Mouse (Mus musculus): ENCODE data around the gene Tm7sf3. TPM values are rescaled to one million over a fixed set of nuclear protein-coding genes. Genes with fewer than 3 reads are reported as not detected.
"Not testable (repeated sequence)": the region's sequence is repeated elsewhere in the genome, so short reads cannot be mapped to it uniquely, and the experiment has no call there.

Gene Tm7sf3
- polyA plus RNA-seq, 1 experiment from 2014 or later: 31.8 TPM

- H3K27ac ChIP-seq (ENCODE audit: low read depth, low read length): peak within 1 kb of the TSS; percentile 97
- H3K9me3 ChIP-seq (ENCODE audit: control insufficient read depth, low read length): no peaks in the 10 kb centered on the region
- H3K4me1 ChIP-seq (ENCODE audit: control insufficient read depth, insufficient read depth, low read length): peaks cover 28% of the 10 kb centered on the region
- peak within 1 kb of the TSS; percentile 79 for H3K4me2 ChIP-seq (ENCODE audit: low read depth, low read length)
- ATAC-seq (ENCODE audit: low read depth): peak; percentile 97
- no peaks in the 10 kb centered on the region for H3K27me3 ChIP-seq (ENCODE audit: control insufficient read depth, insufficient read depth, low read length)
- WGBS: under 1% methylated on average over 73 of the region's 77 CpGs
- peak within 1 kb of the TSS; percentile 86 for H3K9ac ChIP-seq (replicated peaks; ENCODE audit: low read depth, low read length)
- peak within 1 kb of the TSS; percentile 85 for H3K4me3 ChIP-seq (ENCODE audit: low read depth, low read length)
- no peaks in the 10 kb centered on the region for H3K36me3 ChIP-seq (ENCODE audit: control insufficient read depth, insufficient read depth, low read length)
Observed at GRCm38 (mm10) chr6:146577310-146578109, 65.1 kb downstream of the Tm7sf3 start, which contains the start of gene Ints13. Gene Ints13 (minus strand): TSS chr6:146577835.

GRCm38 (mm10) chr6:146576903-146577302, 65.7 kb downstream of the Tm7sf3 start, which contains the start of gene Fgfr1op2:
Gene Fgfr1op2 (plus strand): TSS chr6:146577203.
- Histone ChIP-seq H3K27me3 (ENCODE audit: control insufficient read depth, insufficient read depth, low read length) (no peaks in the 10 kb centered on the region), H3K4me1 (ENCODE audit: control insufficient read depth, insufficient read depth, low read length) (peaks cover 28% of the 10 kb centered on the region), H3K9ac (replicated peaks; ENCODE audit: low read depth, low read length) (peak within 1 kb of the TSS; percentile 86), H3K36me3 (ENCODE audit: control insufficient read depth, insufficient read depth, low read length) (no peaks in the 10 kb centered on the region), H3K9me3 (ENCODE audit: control insufficient read depth, low read length) (no peaks in the 10 kb centered on the region), H3K27ac (ENCODE audit: low read depth, low read length) (peak within 1 kb of the TSS; percentile 97), H3K4me2 (ENCODE audit: low read depth, low read length) (peak within 1 kb of the TSS; percentile 79), H3K4me3 (ENCODE audit: low read depth, low read length) (peak within 1 kb of the TSS; percentile 85)
- 3% methylated on average over 13 of the region's 13 CpGs for WGBS
- no peak for ATAC-seq (ENCODE audit: low read depth)

GRCm38 (mm10) chr6:146572073-146572472, 70.6 kb downstream of the Tm7sf3 start:
- Histone ChIP-seq H3K27ac (ENCODE audit: low read depth, low read length) (no peak overlapping the region), H3K36me3 (ENCODE audit: control insufficient read depth, insufficient read depth, low read length) (no peaks in the 10 kb centered on the region), H3K9me3 (ENCODE audit: control insufficient read depth, low read length) (no peaks in the 10 kb centered on the region), H3K4me1 (ENCODE audit: control insufficient read depth, insufficient read depth, low read length) (peaks cover 21% of the 10 kb centered on the region), H3K9ac (replicated peaks; ENCODE audit: low read depth, low read length) (no peak overlapping the region), H3K27me3 (ENCODE audit: control insufficient read depth, insufficient read depth, low read length) (no peaks in the 10 kb centered on the region), H3K4me3 (ENCODE audit: low read depth, low read length) (no peak overlapping the region), H3K4me2 (ENCODE audit: low read depth, low read length) (no peak overlapping the region)
- no peak for ATAC-seq (ENCODE audit: low read depth)

GRCm38 (mm10) chr6:146562461-146562860, 80.2 kb downstream of the Tm7sf3 start:
- H3K9ac ChIP-seq (replicated peaks; ENCODE audit: low read depth, low read length); H3K4me3 ChIP-seq (ENCODE audit: low read depth, low read length); H3K9me3 ChIP-seq (ENCODE audit: control insufficient read depth, low read length); H3K4me1 ChIP-seq (ENCODE audit: control insufficient read depth, insufficient read depth, low read length); H3K27me3 ChIP-seq (ENCODE audit: control insufficient read depth, insufficient read depth, low read length); H3K4me2 ChIP-seq (ENCODE audit: low read depth, low read length); H3K27ac ChIP-seq (ENCODE audit: low read depth, low read length); ATAC-seq (ENCODE audit: low read depth): not testable (repeated sequence)
- peaks cover 25% of the 10 kb centered on the region for H3K36me3 ChIP-seq (ENCODE audit: control insufficient read depth, insufficient read depth, low read length)
- 89% methylated on average over 1 of the region's 1 CpGs for WGBS

Other genes starting within 250 kb of the Tm7sf3 start
- gene Itpr2, start 140.6 kb downstream of the Tm7sf3 start, polyA plus RNA-seq (2014; fragmentation: Nextera tagmentation; extraction: Ambion mirVana): 6.1 and 10.3 TPM in 2 replicates
- gene Fgfr1op2, start 65.6 kb downstream of the Tm7sf3 start, polyA plus RNA-seq (2014; fragmentation: Nextera tagmentation; extraction: Ambion mirVana): 44.7 and 47.6 TPM in 2 replicates
- 41.1 and 50.3 TPM in 2 replicates for gene Ints13, start 65.0 kb downstream of the Tm7sf3 start, polyA plus RNA-seq (2014; fragmentation: Nextera tagmentation; extraction: Ambion mirVana)
- gene Med21, start 277 bp downstream of the Tm7sf3 start, polyA plus RNA-seq (2014; fragmentation: Nextera tagmentation; extraction: Ambion mirVana): 119 and 122 TPM in 2 replicates
- 13.9 and 18.2 TPM in 2 replicates for gene Stk38l, start 82.2 kb upstream of the Tm7sf3 start, polyA plus RNA-seq (2014; fragmentation: Nextera tagmentation; extraction: Ambion mirVana)
- 3.2 and 3.7 TPM in 2 replicates for gene Arntl2, start 153.2 kb upstream of the Tm7sf3 start, polyA plus RNA-seq (2014; fragmentation: Nextera tagmentation; extraction: Ambion mirVana)
- not detected in 2 replicates for gene Smco2, start 207.3 kb upstream of the Tm7sf3 start, polyA plus RNA-seq (2014; fragmentation: Nextera tagmentation; extraction: Ambion mirVana)
- 8.5 and 14.7 TPM in 2 replicates for gene Ppfibp1, start 245.7 kb upstream of the Tm7sf3 start, polyA plus RNA-seq (2014; fragmentation: Nextera tagmentation; extraction: Ambion mirVana)

Data from neural tube, embryonic 14.5 days (tissue).